Mouse (Mus musculus) heart, postnatal 0 days (tissue): ENCODE data around the gene D630045J12Rik. TPM values are rescaled to one million over a fixed set of nuclear protein-coding genes. Genes with fewer than 3 reads are reported as not detected.

Experiments
- ATAC-seq: fragments of 200-750 bp; cut with Nextera tagmentation; 2 replicates; pipeline ENCODE4 v1.8.0; 2017; ENCODE audit warnings: low read depth, moderate number of reproducible peaks, moderate library complexity; ENCODE audit not compliant: insufficient read depth
- DNase-seq: peaks from one replicate; pipeline ENCODE4 v3.0.0-alpha.2; 2016; ENCODE audit warnings: low spot score
- H3K27ac ChIP-seq: fragments of 300-500 bp; sonication (generic); 2 replicates; pipeline ENCODE4 v1.5.1; 2014; ENCODE audit warnings: low read depth, mild to moderate bottlenecking
- H3K27me3 ChIP-seq: fragments of 300-500 bp; sonication (generic); 2 replicates; pipeline ENCODE4 v1.6.1; 2014; ENCODE audit warnings: low read length, mixed read lengths; ENCODE audit not compliant: control insufficient read depth, insufficient read depth
- H3K36me3 ChIP-seq: fragments of 300-500 bp; sonication (generic); replicated peaks from 2 replicates; pipeline ENCODE4 v1.6.1; 2014; ENCODE audit warnings: low read length, mixed read lengths; ENCODE audit not compliant: control insufficient read depth, insufficient read depth
- H3K4me1 ChIP-seq: fragments of 300-500 bp; sonication (generic); 2 replicates; pipeline ENCODE4 v1.6.1; 2014; ENCODE audit warnings: antibody characterized with exemption; ENCODE audit not compliant: control insufficient read depth, insufficient read depth
- H3K4me2 ChIP-seq: fragments of 300-500 bp; sonication (generic); 2 replicates; pipeline ENCODE4 v1.6.1; 2014; ENCODE audit warnings: low read depth, mild to moderate bottlenecking, low read length, moderate library complexity
- H3K4me3 ChIP-seq: fragments of 300-500 bp; sonication (generic); 2 replicates; pipeline ENCODE4 v1.5.1; 2014; ENCODE audit warnings: low read depth, low read length
- H3K9ac ChIP-seq: fragments of 300-500 bp; sonication (generic); replicated peaks from 2 replicates; pipeline ENCODE4 v1.6.1; 2014; ENCODE audit warnings: low read depth, low read length, mixed read lengths
- H3K9me3 ChIP-seq: fragments of 300-500 bp; sonication (generic); replicated peaks from 2 replicates; pipeline ENCODE4 v1.6.1; 2016; ENCODE audit warnings: low read length; ENCODE audit not compliant: control insufficient read depth
- CTCF ChIP-seq: IDR thresholded peaks from 2 replicates; pipeline ENCODE4 v1.5.1; 2016; ENCODE audit warnings: antibody characterized with exemption, control low read depth, low read depth
- EP300 ChIP-seq: IDR thresholded peaks from 2 replicates; pipeline ENCODE4 v1.6.1; 2016; ENCODE audit warnings: antibody characterized with exemption, low read depth
- WGBS: fragments of 180-500 bp; shearing (Covaris S2); extraction: QIAGEN DNeasy Blood & Tissue Kit; methylation state at CpG from one replicate; pipeline ENCODE4 v1.1.7; 2014; 5-methylcytosine and 5-hydroxymethylcytosine counted together
- polyA plus RNA-seq: library from polyadenylated mRNA; unstranded; fragments of >200 nt; fragmentation: Nextera tagmentation; extraction: Ambion mirVana; gene quantifications from 2 replicates; pipeline ENCODE4 v1.2.1, GENCODE M21; 2015
- total RNA-seq: library from RNA; depleted of rRNA; stranded (reverse); fragments of >200 nt; gene quantifications from 2 replicates; pipeline ENCODE4 v1.2.3, GENCODE M21; 2014; ENCODE audit warnings: low replicate concordance

D630045J12Rik gene
- total and polyA plus RNA-seq, 2 experiments from 2014 or later, result 0.29 to 2.8 TPM

DNA sequence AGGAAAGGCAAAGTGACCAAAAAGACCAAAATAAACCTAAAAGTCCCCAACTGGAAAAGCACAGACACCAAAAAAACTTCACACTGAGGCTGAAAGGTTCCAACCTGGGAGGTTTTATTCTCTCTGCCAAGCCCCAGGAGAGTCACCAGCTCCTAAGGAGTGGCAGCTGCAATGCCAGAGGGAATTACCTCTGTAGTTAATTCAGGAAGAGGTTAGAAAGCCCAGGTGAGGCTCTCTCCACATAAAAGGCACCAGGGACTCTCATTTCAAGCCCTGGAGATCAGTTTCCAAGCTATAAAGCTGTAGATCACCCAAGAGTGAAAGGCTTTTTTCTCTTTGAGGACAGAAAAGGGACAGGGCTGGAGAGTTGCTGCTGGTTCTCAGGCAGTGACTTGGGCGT lies 55.1 kb downstream of the D630045J12Rik start:
- H3K27ac ChIP-seq, result no peak overlapping the region
- no peak overlapping the region for H3K9ac ChIP-seq
- H3K4me2 ChIP-seq, result no peak overlapping the region
- H3K4me1 ChIP-seq, result peaks cover 11% of the 10 kb centered on the region; the same call in 1 of the 2 replicates
- H3K36me3 ChIP-seq, result no peaks in the 10 kb centered on the region
- no peak for TF ChIP-seq CTCF
- TF ChIP-seq EP300, result no peak
- H3K9me3 ChIP-seq, result no peaks in the 10 kb centered on the region
- DNase-seq (no peak), ATAC-seq (no peak)
- H3K4me3 ChIP-seq, result no peak overlapping the region
- WGBS, result 84% methylated on average over 1 of the region's 1 CpGs
- H3K27me3 ChIP-seq, result no peaks in the 10 kb centered on the region

DNA sequence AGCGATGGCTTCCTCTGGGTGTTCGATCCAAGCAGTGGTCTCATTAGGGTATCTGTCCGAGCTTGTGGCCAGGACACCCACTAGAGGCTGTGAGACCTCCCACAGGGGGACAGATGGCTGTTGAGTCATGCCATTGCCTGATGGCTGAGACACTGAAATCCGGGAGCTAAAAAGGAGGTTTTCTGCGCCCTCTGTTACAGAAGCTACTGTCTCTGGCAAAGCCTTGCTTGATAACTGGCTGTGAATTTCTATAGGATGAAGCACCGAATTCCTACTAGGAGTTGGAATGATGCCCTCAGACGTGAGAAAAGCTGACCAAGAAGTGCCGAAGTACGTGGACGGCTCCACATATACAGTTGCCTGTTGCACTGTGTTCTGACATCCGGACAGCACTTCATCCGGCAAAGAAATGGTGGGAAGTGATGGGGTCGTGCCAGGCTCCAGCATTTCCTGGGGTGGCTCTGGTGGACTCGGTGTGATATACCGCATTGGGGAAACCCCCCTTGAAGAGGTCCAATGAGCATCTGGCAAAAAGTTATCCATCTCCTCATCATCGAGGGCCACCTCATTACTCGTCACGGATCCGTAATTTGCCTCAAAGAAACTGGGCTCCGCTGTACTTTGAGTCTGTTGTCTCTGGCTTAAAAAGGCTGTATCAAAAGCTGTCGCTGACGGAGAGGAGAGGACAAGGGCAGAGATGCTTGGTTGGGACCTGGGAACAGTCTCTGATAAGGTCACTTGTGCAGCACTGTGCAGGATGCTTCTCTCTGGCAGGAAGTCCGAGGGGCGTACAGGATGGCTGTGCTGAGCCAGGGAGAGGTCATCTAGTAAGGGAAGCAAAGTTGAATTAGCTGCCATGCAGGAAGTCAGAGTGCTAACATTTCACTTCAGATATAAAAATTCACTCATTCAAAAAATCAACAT lies 57.3 kb downstream of the D630045J12Rik start:
- no peak for DNase-seq
- H3K4me3 ChIP-seq, result no peak overlapping the region
- H3K4me2 ChIP-seq, result no peak overlapping the region
- H3K36me3 ChIP-seq, result no peaks in the 10 kb centered on the region
- WGBS, result 66% methylated on average over 24 of the region's 24 CpGs
- no peaks in the 10 kb centered on the region for H3K9me3 ChIP-seq
- ATAC-seq, result peak; percentile 33; the same call in 1 of the 2 replicates
- no peaks in the 10 kb centered on the region for H3K27me3 ChIP-seq
- H3K9ac ChIP-seq, result no peak overlapping the region
- H3K27ac ChIP-seq, result no peak overlapping the region
- H3K4me1 ChIP-seq, result peaks cover 11% of the 10 kb centered on the region; the same call in 1 of the 2 replicates
- no peak for TF ChIP-seq CTCF
- no peak for TF ChIP-seq EP300

DNA sequence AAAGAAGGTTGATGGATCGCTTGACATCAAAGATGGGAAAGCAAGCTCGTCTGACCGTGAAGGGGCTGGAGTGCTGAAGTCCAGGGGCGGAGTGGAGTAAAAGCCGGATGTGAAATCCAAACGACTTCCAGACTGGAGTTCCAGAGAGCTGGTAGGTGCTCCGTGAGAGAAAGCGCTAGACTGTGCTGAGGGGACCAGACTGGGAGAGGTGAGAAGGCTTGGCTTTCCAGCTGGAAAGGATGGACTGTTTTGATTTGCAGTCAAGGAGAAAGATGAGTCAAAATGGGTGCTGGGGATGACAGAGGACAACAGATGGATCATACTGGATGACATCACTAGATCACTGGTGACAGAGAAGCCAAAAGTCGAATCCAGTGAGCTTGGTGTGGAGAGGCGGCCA lies 58.5 kb downstream of the D630045J12Rik start:
- Histone ChIP-seq H3K36me3 (no peaks in the 10 kb centered on the region), H3K4me1 (peaks cover 11% of the 10 kb centered on the region; the same call in 1 of the 2 replicates), H3K4me3 (no peak overlapping the region), H3K27ac (no peak overlapping the region), H3K9me3 (no peaks in the 10 kb centered on the region), H3K4me2 (no peak overlapping the region), H3K27me3 (no peaks in the 10 kb centered on the region), H3K9ac (no peak overlapping the region)
- WGBS, result 88% methylated on average over 10 of the region's 10 CpGs
- ATAC-seq (no peak), DNase-seq (no peak)
- TF ChIP-seq CTCF, result no peak
- no peak for TF ChIP-seq EP300

DNA sequence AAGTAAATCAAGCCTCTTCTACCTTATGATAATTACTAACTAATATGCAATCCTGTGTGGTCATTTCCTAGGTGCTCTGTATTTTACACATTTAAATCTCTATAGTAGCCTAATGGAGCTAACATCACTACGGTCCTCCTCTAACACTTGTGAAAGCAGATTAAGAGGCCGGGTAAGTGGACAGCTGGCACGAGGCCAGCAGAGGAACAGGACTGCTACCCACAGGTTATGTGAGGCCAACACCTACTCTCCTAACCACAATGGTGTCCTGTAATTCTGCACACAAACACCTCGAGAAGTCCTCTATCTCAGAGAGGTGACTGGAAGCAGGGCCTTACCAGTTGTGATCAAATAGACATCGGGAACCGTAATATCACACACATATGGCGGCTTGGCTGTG lies 59.8 kb downstream of the D630045J12Rik start:
- no peaks in the 10 kb centered on the region for H3K36me3 ChIP-seq
- TF ChIP-seq EP300 (no peak), CTCF (no peak)
- H3K4me3 ChIP-seq, result no peak overlapping the region
- 0 out of 2 replicates have a peak, but pooled peaks cover 3% of the 10 kb centered on the region for H3K4me1 ChIP-seq
- no peak overlapping the region for H3K4me2 ChIP-seq
- H3K9me3 ChIP-seq, result no peaks in the 10 kb centered on the region
- ATAC-seq (peak; percentile 51), DNase-seq (peak; percentile 39)
- H3K9ac ChIP-seq, result no peak overlapping the region
- WGBS, result 61% methylated on average over 7 of the region's 7 CpGs
- no peaks in the 10 kb centered on the region for H3K27me3 ChIP-seq
- H3K27ac ChIP-seq, result no peak overlapping the region

DNA sequence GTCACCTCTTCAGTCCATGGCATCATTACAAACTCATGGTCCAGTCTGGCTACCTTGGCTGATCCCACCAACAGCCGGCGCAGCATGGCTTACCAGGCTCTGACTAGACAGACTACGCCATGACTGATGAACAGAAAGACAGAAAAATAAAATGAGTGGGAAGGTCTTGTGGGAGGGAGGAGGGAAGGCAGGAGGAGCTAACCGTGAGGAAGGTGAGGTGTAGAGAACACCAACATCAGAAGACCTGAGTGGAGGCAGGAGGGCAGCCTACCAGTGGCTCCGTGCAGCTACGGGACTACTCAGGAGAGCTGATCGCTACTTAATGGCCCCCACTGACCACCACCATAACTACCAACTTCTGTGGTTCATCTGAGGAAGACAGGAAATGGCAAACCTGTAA lies 60.9 kb downstream of the D630045J12Rik start:
- H3K4me2 ChIP-seq, result no peak overlapping the region
- no peaks in the 10 kb centered on the region for H3K9me3 ChIP-seq
- 0 out of 2 replicates have a peak, but pooled peaks cover 3% of the 10 kb centered on the region for H3K4me1 ChIP-seq
- ATAC-seq (no peak), DNase-seq (no peak)
- no peaks in the 10 kb centered on the region for H3K27me3 ChIP-seq
- TF ChIP-seq EP300 (no peak), CTCF (no peak)
- no peaks in the 10 kb centered on the region for H3K36me3 ChIP-seq
- 98% methylated on average over 7 of the region's 7 CpGs for WGBS
- no peak overlapping the region for H3K9ac ChIP-seq
- no peak overlapping the region for H3K4me3 ChIP-seq
- no peak overlapping the region for H3K27ac ChIP-seq
